Mouse (Mus musculus): Measurements from ENCODE around the gene Cdc123. TPM values are rescaled to one million over a fixed set of nuclear protein-coding genes. Genes with fewer than 3 reads are reported as not detected.
"Not testable (repeated sequence)": the region's sequence is repeated elsewhere in the genome, so short reads cannot be mapped to it uniquely, and the experiment has no call there.

The Cdc123 gene
- polyA plus RNA-seq, 1 experiment from 2014 or later, result 341 TPM

DNA sequence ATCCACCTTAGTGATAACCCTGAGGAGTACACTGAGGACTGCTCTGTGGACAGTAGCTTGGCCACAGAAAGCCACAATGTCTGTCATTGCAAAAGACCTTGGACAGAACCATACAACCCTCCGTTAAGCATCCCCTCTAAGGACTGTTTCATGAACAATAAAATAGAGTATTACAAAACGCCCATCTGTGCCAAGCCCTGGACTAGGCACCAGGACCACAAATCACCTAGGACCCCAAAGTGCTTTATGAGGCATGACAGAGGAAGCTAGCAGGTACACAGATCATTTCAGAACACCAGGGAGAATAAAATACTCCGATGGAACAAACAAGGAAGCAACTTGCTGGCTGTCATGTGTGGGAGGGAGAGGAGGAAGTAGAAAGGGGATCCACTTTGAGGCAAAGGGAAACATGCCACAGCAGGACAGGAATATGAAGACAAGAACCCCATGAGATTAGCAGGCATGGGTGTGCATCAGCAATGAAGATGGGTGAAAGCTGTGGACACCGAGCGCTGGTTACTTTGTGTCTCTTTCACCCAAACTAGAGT is 33.7 kb downstream of the Cdc123 start:
- peaks cover 4% of the 10 kb centered on the region for H3K36me3 ChIP-seq (ENCODE audit: control insufficient read depth, insufficient read depth, low read length)
- no peak overlapping the region for H3K27ac ChIP-seq (ENCODE audit: low read depth, low read length)
- H3K4me2 ChIP-seq, result no peak overlapping the region
- H3K9ac ChIP-seq (ENCODE audit: low read length), result no peak overlapping the region; the same call in 1 of the 2 replicates
- no peak for DNase-seq (ENCODE audit: low spot score, missing footprints)
- H3K27me3 ChIP-seq (ENCODE audit: control insufficient read depth, insufficient read depth, low read length), result no peaks in the 10 kb centered on the region
- no peak overlapping the region for H3K4me3 ChIP-seq (ENCODE audit: low read depth, low read length)
- 94% methylated on average over 5 of the region's 5 CpGs for WGBS
- no peaks in the 10 kb centered on the region for H3K9me3 ChIP-seq (ENCODE audit: control insufficient read depth, low read length)
- ATAC-seq (ENCODE audit: low FRiP score), result no peak
- no peaks in the 10 kb centered on the region for H3K4me1 ChIP-seq (ENCODE audit: control insufficient read depth, insufficient read depth, low read length)

DNA sequence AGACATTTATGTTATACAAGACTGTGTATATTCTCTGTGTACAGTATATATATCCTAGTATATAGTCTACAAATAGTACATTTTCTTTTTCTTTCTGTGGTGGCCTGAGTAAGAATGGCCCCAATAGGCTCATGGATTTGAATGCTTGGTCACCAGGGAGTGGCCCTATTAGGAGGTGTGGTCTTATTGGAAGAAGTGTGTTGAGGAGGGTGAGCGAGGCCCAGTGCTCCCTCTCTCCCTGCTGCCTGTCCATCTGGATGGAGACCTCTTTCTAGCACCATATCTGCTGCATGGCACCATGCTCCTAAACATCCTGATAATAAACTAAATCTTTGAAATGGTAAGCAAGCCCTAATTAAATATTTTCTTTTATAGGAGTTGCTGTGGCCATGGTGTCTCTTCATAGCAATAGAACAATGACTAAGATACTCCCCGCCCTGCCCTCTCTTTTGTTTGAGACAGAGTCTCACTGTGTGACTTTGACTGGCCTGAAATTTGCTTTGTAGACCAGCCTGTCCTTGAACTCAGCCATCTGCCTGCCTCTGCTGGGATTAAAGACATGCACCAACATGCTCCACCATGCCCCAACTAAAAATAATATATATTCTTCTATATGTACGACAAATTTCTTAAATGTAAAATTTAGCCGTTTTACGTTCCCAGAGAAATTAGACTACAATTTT is 34.8 kb downstream of the Cdc123 start:
- ATAC-seq (ENCODE audit: low FRiP score), result no peak
- no peak for DNase-seq (ENCODE audit: low spot score, missing footprints)
- Histone ChIP-seq H3K4me3 (ENCODE audit: low read depth, low read length) (no peak overlapping the region), H3K9me3 (ENCODE audit: control insufficient read depth, low read length) (no peaks in the 10 kb centered on the region), H3K36me3 (ENCODE audit: control insufficient read depth, insufficient read depth, low read length) (peaks cover 4% of the 10 kb centered on the region), H3K27ac (ENCODE audit: low read depth, low read length) (no peak overlapping the region), H3K27me3 (ENCODE audit: control insufficient read depth, insufficient read depth, low read length) (no peaks in the 10 kb centered on the region), H3K4me2 (no peak overlapping the region), H3K4me1 (ENCODE audit: control insufficient read depth, insufficient read depth, low read length) (no peaks in the 10 kb centered on the region), H3K9ac (ENCODE audit: low read length) (no peak overlapping the region)
- WGBS, result 92% methylated on average over 5 of the region's 5 CpGs

DNA sequence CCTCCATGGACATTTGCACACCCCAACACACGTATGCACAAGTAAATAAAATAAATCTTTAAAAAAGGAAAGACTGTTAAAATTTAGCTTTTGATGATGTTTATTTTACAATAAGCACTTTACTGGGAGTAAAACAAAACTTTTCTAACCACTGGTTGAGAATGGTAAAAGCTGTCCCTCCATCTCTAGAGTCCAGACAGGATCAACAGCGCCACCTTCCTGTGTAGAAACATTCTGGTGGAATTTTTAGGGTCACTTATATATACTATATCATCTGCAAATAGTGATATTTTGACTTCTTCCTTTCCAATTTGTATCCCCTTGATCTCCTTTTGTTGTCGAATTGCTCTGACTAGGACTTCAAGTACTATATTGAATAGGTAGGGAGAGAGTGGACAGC is 38.8 kb downstream of the Cdc123 start:
- H3K9ac ChIP-seq (ENCODE audit: low read length); H3K27me3 ChIP-seq (ENCODE audit: control insufficient read depth, insufficient read depth, low read length); ATAC-seq (ENCODE audit: low FRiP score); H3K4me1 ChIP-seq (ENCODE audit: control insufficient read depth, insufficient read depth, low read length); DNase-seq (ENCODE audit: low spot score, missing footprints); H3K4me3 ChIP-seq (ENCODE audit: low read depth, low read length); H3K9me3 ChIP-seq (ENCODE audit: control insufficient read depth, low read length); H3K4me2 ChIP-seq; H3K36me3 ChIP-seq (ENCODE audit: control insufficient read depth, insufficient read depth, low read length); H3K27ac ChIP-seq (ENCODE audit: low read depth, low read length): not testable (repeated sequence)
- WGBS, result 90% methylated on average over 3 of the region's 3 CpGs

DNA sequence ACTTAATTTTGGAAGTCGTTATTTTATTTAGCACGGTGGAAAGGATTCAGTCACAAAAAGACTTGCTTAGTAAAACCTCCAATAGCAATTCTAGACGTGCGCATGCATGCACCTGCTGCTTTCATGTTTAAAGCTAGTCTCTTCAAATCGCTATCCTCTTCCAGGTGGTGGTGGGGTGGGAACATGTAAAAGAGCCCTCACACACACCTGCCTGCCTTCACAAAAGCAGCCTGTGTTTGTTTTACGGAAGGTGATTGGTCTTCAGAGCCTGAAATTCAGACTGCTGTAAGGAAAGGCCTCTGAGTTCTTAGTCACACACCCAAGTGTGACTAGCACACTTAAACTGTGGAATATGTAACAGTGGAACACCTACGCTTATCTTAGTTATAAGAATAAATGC is 39.7 kb downstream of the Cdc123 start:
- H3K36me3 ChIP-seq (ENCODE audit: control insufficient read depth, insufficient read depth, low read length), result peaks cover 7% of the 10 kb centered on the region

DNA sequence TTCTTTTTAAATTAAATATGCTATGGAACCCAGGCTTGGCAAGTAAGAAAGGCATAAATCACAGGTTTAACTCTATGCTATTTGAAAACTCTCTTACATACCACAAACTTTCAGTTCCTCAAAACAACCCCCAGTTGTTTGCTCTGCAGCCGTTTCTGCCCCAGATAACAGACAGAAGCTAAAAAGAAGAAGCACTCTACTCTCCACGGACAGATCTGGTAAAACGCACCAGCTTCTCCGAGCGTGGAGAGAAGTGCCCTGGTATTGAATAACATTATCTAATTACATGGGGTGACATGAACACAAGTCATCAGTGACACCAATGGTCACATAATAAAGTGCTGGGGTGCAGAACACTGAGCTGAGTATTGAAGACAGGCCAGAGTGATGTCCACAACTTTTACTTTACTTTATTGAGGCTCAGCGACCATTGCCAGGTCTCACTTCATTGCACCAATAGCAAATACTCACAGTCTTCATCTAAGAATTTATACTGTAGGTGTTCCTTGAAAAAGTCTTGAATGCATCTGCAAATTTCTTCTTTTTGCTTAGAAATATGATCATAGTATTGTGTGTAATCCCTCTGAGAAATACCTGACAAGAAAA is 40.4 kb downstream of the Cdc123 start:
- Histone ChIP-seq H3K9me3 (ENCODE audit: control insufficient read depth, low read length) (no peaks in the 10 kb centered on the region), H3K4me1 (ENCODE audit: control insufficient read depth, insufficient read depth, low read length) (no peaks in the 10 kb centered on the region), H3K27me3 (ENCODE audit: control insufficient read depth, insufficient read depth, low read length) (no peaks in the 10 kb centered on the region), H3K27ac (ENCODE audit: low read depth, low read length) (no peak overlapping the region), H3K9ac (ENCODE audit: low read length) (no peak overlapping the region), H3K36me3 (ENCODE audit: control insufficient read depth, insufficient read depth, low read length) (peaks cover 7% of the 10 kb centered on the region), H3K4me2 (no peak overlapping the region), H3K4me3 (ENCODE audit: low read depth, low read length) (no peak overlapping the region)
- 94% methylated on average over 6 of the region's 6 CpGs for whole genome bisulfite sequencing
- no peak for ATAC-seq (ENCODE audit: low FRiP score)
- DNase-seq (ENCODE audit: low spot score, missing footprints), result no peak

More for the DNA sequence above, 39.7 kb downstream of the Cdc123 start:
- Histone ChIP-seq H3K27ac (ENCODE audit: low read depth, low read length) (no peak overlapping the region), H3K9ac (ENCODE audit: low read length) (no peak overlapping the region), H3K9me3 (ENCODE audit: control insufficient read depth, low read length) (no peaks in the 10 kb centered on the region), H3K27me3 (ENCODE audit: control insufficient read depth, insufficient read depth, low read length) (no peaks in the 10 kb centered on the region), H3K4me3 (ENCODE audit: low read depth, low read length) (no peak overlapping the region), H3K4me2 (no peak overlapping the region), H3K4me1 (ENCODE audit: control insufficient read depth, insufficient read depth, low read length) (no peaks in the 10 kb centered on the region)
- 97% methylated on average over 7 of the region's 7 CpGs for WGBS
- DNase-seq (ENCODE audit: low spot score, missing footprints), result no peak
- ATAC-seq (ENCODE audit: low FRiP score), result no peak

DNA sequence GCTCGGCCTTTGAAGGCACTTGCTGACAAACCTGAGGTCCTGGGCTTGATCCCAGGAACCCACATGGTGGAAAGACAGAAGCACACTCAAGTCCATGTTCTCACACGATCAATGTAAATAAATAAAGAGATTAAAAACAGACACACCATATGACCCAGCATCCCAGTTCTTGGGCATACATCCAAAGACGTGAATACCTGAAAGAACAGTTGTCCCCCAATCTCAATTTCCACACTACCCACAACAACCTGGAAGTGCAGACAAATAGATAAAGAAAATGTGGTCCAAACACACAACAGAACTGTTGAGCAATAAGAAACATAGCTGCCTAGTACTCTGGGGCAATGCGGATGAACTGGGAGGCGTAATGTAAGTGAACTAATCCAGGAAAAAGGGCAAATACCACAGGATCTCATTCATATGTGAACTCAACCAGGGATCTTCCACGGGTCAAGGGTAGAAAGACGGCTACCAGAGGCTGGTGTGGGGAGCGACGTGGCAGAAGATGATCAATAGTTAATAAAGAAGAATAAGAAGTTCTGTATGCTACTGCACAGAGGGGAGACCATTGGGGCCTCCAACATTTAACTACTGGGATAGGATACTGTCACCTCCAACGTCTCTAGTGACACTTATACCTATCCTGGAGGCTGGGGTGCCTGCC is 42.9 kb downstream of the Cdc123 start:
- no peak overlapping the region for H3K9ac ChIP-seq (ENCODE audit: low read length)
- ATAC-seq (ENCODE audit: low FRiP score) (no peak), DNase-seq (ENCODE audit: low spot score, missing footprints) (no peak)
- 94% methylated on average over 10 of the region's 10 CpGs for WGBS
- no peak overlapping the region for H3K27ac ChIP-seq (ENCODE audit: low read depth, low read length)
- peaks cover 10% of the 10 kb centered on the region for H3K36me3 ChIP-seq (ENCODE audit: control insufficient read depth, insufficient read depth, low read length)
- H3K4me3 ChIP-seq (ENCODE audit: low read depth, low read length), result no peak overlapping the region
- no peak overlapping the region for H3K4me2 ChIP-seq
- no peaks in the 10 kb centered on the region for H3K27me3 ChIP-seq (ENCODE audit: control insufficient read depth, insufficient read depth, low read length)
- H3K9me3 ChIP-seq (ENCODE audit: control insufficient read depth, low read length), result no peaks in the 10 kb centered on the region
- no peaks in the 10 kb centered on the region for H3K4me1 ChIP-seq (ENCODE audit: control insufficient read depth, insufficient read depth, low read length)

DNA sequence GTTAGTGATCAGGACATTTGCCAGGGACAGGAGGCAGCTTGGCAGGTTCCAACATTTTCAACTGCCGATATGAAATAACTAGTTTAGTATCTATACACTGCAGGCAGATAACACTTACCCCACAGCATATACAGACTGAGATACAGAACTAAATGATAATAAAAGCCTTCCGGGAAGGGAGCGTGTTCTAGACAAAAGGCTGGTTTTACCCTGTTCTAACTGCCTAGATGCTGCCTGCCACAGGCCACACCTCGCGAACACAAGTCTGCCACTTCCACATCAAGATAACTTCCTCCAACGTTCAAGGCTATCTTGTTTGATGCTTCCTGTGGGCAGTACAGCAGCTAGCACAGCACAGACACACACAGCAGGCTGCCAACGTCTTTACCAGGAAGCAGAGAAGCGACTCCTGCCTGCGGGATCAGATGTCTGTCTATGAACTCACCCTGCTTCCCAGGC is 43.8 kb downstream of the Cdc123 start:
- H3K9me3 ChIP-seq (ENCODE audit: control insufficient read depth, low read length), result no peaks in the 10 kb centered on the region
- no peak overlapping the region for H3K4me2 ChIP-seq
- no peaks in the 10 kb centered on the region for H3K4me1 ChIP-seq (ENCODE audit: control insufficient read depth, insufficient read depth, low read length)
- H3K36me3 ChIP-seq (ENCODE audit: control insufficient read depth, insufficient read depth, low read length), result peaks cover 10% of the 10 kb centered on the region
- DNase-seq (ENCODE audit: low spot score, missing footprints) (no peak), ATAC-seq (ENCODE audit: low FRiP score) (no peak)
- 87% methylated on average over 9 of the region's 9 CpGs for WGBS
- H3K4me3 ChIP-seq (ENCODE audit: low read depth, low read length), result no peak overlapping the region
- H3K27me3 ChIP-seq (ENCODE audit: control insufficient read depth, insufficient read depth, low read length), result no peaks in the 10 kb centered on the region
- H3K9ac ChIP-seq (ENCODE audit: low read length), result no peak overlapping the region
- H3K27ac ChIP-seq (ENCODE audit: low read depth, low read length), result no peak overlapping the region

DNA sequence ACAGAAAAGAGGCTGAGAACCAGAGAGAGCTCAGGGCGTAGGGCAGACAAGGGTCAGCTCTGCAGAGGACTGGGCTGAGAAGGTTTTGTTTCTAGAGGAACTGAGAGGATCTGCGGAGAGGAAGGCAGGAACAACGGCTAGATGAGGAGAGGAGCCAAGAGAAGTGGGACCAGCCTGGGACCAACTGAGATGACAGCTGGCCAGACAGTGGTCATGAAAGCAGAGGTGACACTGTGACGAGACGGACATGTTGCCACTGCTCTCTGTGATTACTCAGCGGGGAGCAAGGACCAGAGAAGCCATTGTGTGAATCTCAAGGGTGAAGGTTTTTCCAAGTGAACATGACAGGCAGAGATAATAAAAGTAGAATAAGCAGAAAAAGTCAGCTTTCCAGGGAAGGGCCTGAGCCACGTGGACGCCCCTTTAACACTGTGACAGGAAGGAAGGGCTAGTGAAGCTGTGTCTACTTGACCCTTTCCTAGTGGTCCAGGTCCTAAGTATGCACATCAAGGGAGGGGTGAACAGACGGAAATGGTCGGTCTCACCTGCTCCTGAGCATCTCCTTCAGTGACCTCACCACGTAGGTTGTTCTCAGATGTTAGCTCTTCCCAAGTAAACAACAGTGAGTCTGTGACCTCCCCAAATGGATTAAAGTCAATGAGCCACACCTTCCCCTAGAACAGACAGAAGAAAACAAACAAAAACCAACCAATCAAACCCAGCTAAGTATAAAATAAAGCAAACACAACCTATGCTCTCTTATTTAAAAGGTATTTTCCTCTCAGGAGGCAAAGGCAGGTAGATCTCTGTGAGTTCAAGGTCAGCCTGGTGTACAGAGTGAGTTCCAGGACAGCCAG is 46.9 kb downstream of the Cdc123 start:
- peaks cover 24% of the 10 kb centered on the region for H3K36me3 ChIP-seq (ENCODE audit: control insufficient read depth, insufficient read depth, low read length)
- WGBS, result 94% methylated on average over 11 of the region's 11 CpGs
- no peak for DNase-seq (ENCODE audit: low spot score, missing footprints)
- no peaks in the 10 kb centered on the region for H3K4me1 ChIP-seq (ENCODE audit: control insufficient read depth, insufficient read depth, low read length)
- H3K27me3 ChIP-seq (ENCODE audit: control insufficient read depth, insufficient read depth, low read length), result no peaks in the 10 kb centered on the region
- no peaks in the 10 kb centered on the region for H3K9me3 ChIP-seq (ENCODE audit: control insufficient read depth, low read length)
- H3K4me3 ChIP-seq (ENCODE audit: low read depth, low read length), result no peak overlapping the region
- no peak for ATAC-seq (ENCODE audit: low FRiP score)
- no peak overlapping the region for H3K4me2 ChIP-seq
- H3K27ac ChIP-seq (ENCODE audit: low read depth, low read length), result no peak overlapping the region
- no peak overlapping the region for H3K9ac ChIP-seq (ENCODE audit: low read length)

All from midbrain, embryonic 11.5 days (tissue).